Mouse (Mus musculus) CH12.LX (cell line): ENCODE measurements around the gene Mms19. TPM values are rescaled to one million over a fixed set of nuclear protein-coding genes. Genes with fewer than 3 reads are reported as not detected.
A peak's percentile ranks its signal among the peaks of the same experiment; 100 is the strongest.

Source experiments
- DNase-seq: peaks from one replicate; pipeline ENCODE4 v3.0.0-alpha.2; 2013; ENCODE audit errors: extremely low read depth
- H3K27ac ChIP-seq: 2 replicates; pipeline ENCODE4 v1.5.1; 2012; ENCODE audit warnings: low read depth, mild to moderate bottlenecking, control low read depth, moderate library complexity; ENCODE audit not compliant: insufficient read depth
- H3K27me3 ChIP-seq: replicated peaks from 2 replicates; pipeline ENCODE3; 2012; ENCODE audit warnings: inconsistent platforms
- H3K36me3 ChIP-seq, 2 experiments: replicated peaks in 1 of 2; 2 replicates each; pipeline versions ENCODE3 to v1.6.1; 2012; ENCODE audit warnings: inconsistent platforms in 1 of 2, low read length in 1 of 2, mild to moderate bottlenecking in 1 of 2, mixed read lengths in 1 of 2, moderate library complexity in 1 of 2; ENCODE audit not compliant: control insufficient read depth in 1 of 2, insufficient read depth in 1 of 2
- H3K4me1 ChIP-seq, 2 experiments: 2 replicates each; pipeline ENCODE4 v1.6.1; 2012; ENCODE audit warnings: inconsistent platforms in 1 of 2, moderate library complexity in 1 of 2; ENCODE audit not compliant: insufficient read depth in 2 of 2, control insufficient read depth in 1 of 2
- H3K4me2 ChIP-seq: 2 replicates; pipeline ENCODE4 v1.6.1; 2012; ENCODE audit warnings: low read depth, mild to moderate bottlenecking, control low read depth; ENCODE audit not compliant: poor library complexity, insufficient read depth, severe bottlenecking
- H3K4me3 ChIP-seq, 3 experiments: fragments of 150-350 bp in 1 of 3; sonication (generic) in 1 of 3; replicated peaks in 1 of 3; 2 replicates each; pipeline versions ENCODE3 to v1.5.1; 2011 to 2012; ENCODE audit warnings: low read depth in 2 of 3, low read length in 2 of 3, mild to moderate bottlenecking in 2 of 3, moderate library complexity in 2 of 3, control low read depth in 1 of 3, improper control_type of control experiment in 1 of 3, inconsistent platforms in 1 of 3, mixed read lengths in 1 of 3; ENCODE audit not compliant: poor library complexity in 1 of 3
- H3K79me2 ChIP-seq: replicated peaks from 2 replicates; pipeline ENCODE4 v1.6.1; 2012; ENCODE audit warnings: mild to moderate bottlenecking, moderate library complexity; ENCODE audit not compliant: control insufficient read depth, poor library complexity, insufficient read depth, severe bottlenecking; ENCODE audit errors: extremely low read depth
- H3K9ac ChIP-seq: 2 replicates; pipeline ENCODE4 v1.6.1; 2012; ENCODE audit warnings: low read depth, mild to moderate bottlenecking, control low read depth, moderate library complexity; ENCODE audit not compliant: insufficient read depth
- H3K9me3 ChIP-seq: replicated peaks from 2 replicates; pipeline ENCODE3; 2012; ENCODE audit warnings: low read length, inconsistent platforms, mixed read lengths
- BHLHE40 ChIP-seq: IDR thresholded peaks from 2 replicates; pipeline ENCODE4 v1.6.1; 2011; ENCODE audit warnings: mild to moderate bottlenecking, low read depth, low read length, improper control_type of control experiment
- CHD2 ChIP-seq: IDR thresholded peaks from 2 replicates; pipeline ENCODE4 v1.6.1; 2011; ENCODE audit warnings: low read length, improper control_type of control experiment
- E2F4 ChIP-seq: IDR thresholded peaks from 2 replicates; pipeline ENCODE4 v1.6.1; 2011; ENCODE audit warnings: low read depth, low read length, improper control_type of control experiment; ENCODE audit not compliant: insufficient replicate concordance
- ETS1 ChIP-seq: conservative IDR thresholded peaks from 2 replicates; pipeline ENCODE4 v1.6.1; 2012; ENCODE audit warnings: low read depth, mild to moderate bottlenecking, inconsistent platforms, low read length, improper control_type of control experiment, moderate library complexity
- GABPA ChIP-seq: IDR thresholded peaks from 2 replicates; pipeline ENCODE4 v1.6.1; 2012; ENCODE audit warnings: low read depth, low read length, improper control_type of control experiment, inconsistent platforms; ENCODE audit not compliant: insufficient replicate concordance
- MAFK ChIP-seq: IDR thresholded peaks from 2 replicates; pipeline ENCODE4 v1.6.1; 2011; ENCODE audit warnings: low read length, improper control_type of control experiment; ENCODE audit not compliant: insufficient replicate concordance
- MAX ChIP-seq: IDR thresholded peaks from 2 replicates; pipeline ENCODE4 v1.6.1; 2011; ENCODE audit warnings: low read length, improper control_type of control experiment
- MAZ ChIP-seq: IDR thresholded peaks from 2 replicates; pipeline ENCODE4 v1.6.1; 2012; ENCODE audit warnings: low read depth, mild to moderate bottlenecking, inconsistent platforms, low read length, improper control_type of control experiment, moderate library complexity
- MEF2A ChIP-seq: IDR thresholded peaks from 2 replicates; pipeline ENCODE4 v1.6.1; 2014; ENCODE audit warnings: low read depth, mild to moderate bottlenecking, inconsistent platforms, low read length, improper control_type of control experiment, borderline replicate concordance
- MXI1 ChIP-seq: IDR thresholded peaks from 2 replicates; pipeline ENCODE4 v1.6.1; 2011; ENCODE audit warnings: mild to moderate bottlenecking, low read depth, low read length, improper control_type of control experiment
- MYC ChIP-seq: IDR thresholded peaks from 2 replicates; pipeline ENCODE4 v1.6.1; 2011; ENCODE audit warnings: low read depth, mild to moderate bottlenecking, improper control_type of control experiment, low read length
- SIN3A ChIP-seq: IDR thresholded peaks from 2 replicates; pipeline ENCODE4 v1.6.1; 2012; ENCODE audit warnings: low read length, improper control_type of control experiment, inconsistent platforms
- TCF12 ChIP-seq: IDR thresholded peaks from 2 replicates; pipeline ENCODE4 v1.6.1; 2014; ENCODE audit warnings: low read depth, mild to moderate bottlenecking, inconsistent platforms, low read length, improper control_type of control experiment
- ZKSCAN1 ChIP-seq: IDR thresholded peaks from 2 replicates; pipeline ENCODE4 v1.6.1; 2012; ENCODE audit warnings: low read depth, inconsistent platforms, low read length, improper control_type of control experiment, borderline replicate concordance
- ZMIZ1 ChIP-seq: IDR thresholded peaks from 2 replicates; pipeline ENCODE4 v1.6.1; 2012; ENCODE audit warnings: low read depth, mild to moderate bottlenecking, inconsistent platforms, low read length, improper control_type of control experiment
- dilution Hi-C: fragments of 300-500 bp; cut with MboI; formaldehyde crosslinking; loops from 2 replicates; pipeline ENCODE4 v1.14.3; 2020; ENCODE audit warnings: low sequenced_read_pairs; ENCODE audit not compliant: extremely low pct_unique_long_range_greater_than_20kb, extremely low pct_ligation_motif_present
- in situ Hi-C: fragments of 300-500 bp; cut with MboI; formaldehyde crosslinking; loops from 3 replicates; pipeline ENCODE4 v1.14.3; 2019; ENCODE audit warnings: low sequenced_read_pairs, low pct_ligation_motif_present, low pct_unique_long_range_greater_than_20kb, mixed read lengths
- polyA plus RNA-seq: library from polyadenylated mRNA; unstranded; fragments of >175 nt; gene quantifications from 2 replicates; pipeline ENCODE4 v1.2.1, GENCODE M21; 2012; ENCODE audit warnings: low read depth; ENCODE audit not compliant: insufficient read length
- total RNA-seq, 2 experiments: library from RNA; depleted of rRNA; stranded (reverse); fragments of 300-350 nt in 1 of 2; fragments of >200 nt in 1 of 2; gene quantifications; 2 replicates each; pipeline ENCODE4 v1.2.3; 2012 to 2014

The Mms19 gene
- total and polyA plus RNA-seq, 3 experiments: 32.1 to 46.3 (median 43.3) TPM

GRCm38 (mm10) chr19:41913774-41914591 is 67.0 kb downstream of the Mms19 start:
- dilution Hi-C loops: no loop called here
- Histone ChIP-seq H3K4me2 (peak overlapping the region; percentile 98), H3K4me1 (peaks cover 6 to 20% of the 10 kb centered on the region in 2 experiments; a peak in 2 of 4 replicates), H3K79me2 (peaks cover 42% of the 10 kb centered on the region), H3K9ac (peak overlapping the region; percentile 80), H3K27me3 (no peaks in the 10 kb centered on the region), H3K27ac (peak overlapping the region; percentile 19; the same call in 1 of the 2 replicates), H3K36me3 (peaks cover 31 to 43% of the 10 kb centered on the region in 2 experiments), H3K4me3 (peak overlapping the region; percentile 78 to 99 (median 96)), H3K9me3 (no peaks in the 10 kb centered on the region)
- in situ Hi-C loops: no loop called here
- TF ChIP-seq ZMIZ1 (peak; percentile 47; the same call in 1 of the 2 replicates), ETS1 (no peak), SIN3A (peak; percentile 44)
- DNase-seq: no peak

- peak overlapping the region; percentile 98 for H3K4me2 ChIP-seq
- no peak for DNase-seq
- H3K4me1 ChIP-seq: peaks cover 6 to 20% of the 10 kb centered on the region in 2 experiments; a peak in 2 of 4 replicates
- H3K27me3 ChIP-seq: no peaks in the 10 kb centered on the region
- H3K36me3 ChIP-seq: peaks cover 23 to 36% of the 10 kb centered on the region in 2 experiments
- dilution Hi-C loops: no loop called here
- peak overlapping the region; percentile 78 to 99 (median 96) for H3K4me3 ChIP-seq
- peak overlapping the region; percentile 80 for H3K9ac ChIP-seq
- H3K27ac ChIP-seq: peak overlapping the region; percentile 53
- no peaks in the 10 kb centered on the region for H3K9me3 ChIP-seq
- in situ Hi-C loops: no loop called here
- TF ChIP-seq ZKSCAN1 (no peak), CHD2 (no peak), BHLHE40 (no peak), MAX (no peak; the same call in 1 of the 2 replicates), TCF12 (peak; percentile 1; the same call in 1 of the 2 replicates), MXI1 (peak; percentile 53), MAZ (no peak), SIN3A (peak; percentile 15; the same call in 1 of the 2 replicates), MEF2A (no peak), MYC (peak; percentile 20; the same call in 1 of the 2 replicates), ZMIZ1 (no peak), MAFK (no peak), GABPA (no peak), E2F4 (no peak)
- H3K79me2 ChIP-seq: peaks cover 42% of the 10 kb centered on the region
Measured at GRCm38 (mm10) chr19:41912121-41913080, 68.6 kb downstream of the Mms19 start.
